Mouse (Mus musculus) hindbrain, embryonic 14.5 days (tissue): ENCODE data around the gene Adamtsl4. TPM values are rescaled to one million over a fixed set of nuclear protein-coding genes. Genes with fewer than 3 reads are reported as not detected.

ENCODE experiments used
- ATAC-seq: fragments of 200-750 bp; cut with Nextera tagmentation; 2 replicates; pipeline ENCODE4 v1.8.0; 2017; ENCODE audit warnings: moderate number of reproducible peaks, mild to moderate bottlenecking, moderate TSS enrichment, moderate library complexity; ENCODE audit not compliant: low FRiP score
- DNase-seq: peaks from one replicate; pipeline ENCODE4 v3.0.0-alpha.2; 2015; ENCODE audit warnings: low spot score
- H3K27ac ChIP-seq: fragments of 300-500 bp; sonication (generic); 2 replicates; pipeline ENCODE4 v1.5.1; 2014; ENCODE audit warnings: mild to moderate bottlenecking, moderate library complexity
- H3K27me3 ChIP-seq: fragments of 300-500 bp; sonication (generic); 2 replicates; pipeline ENCODE4 v1.6.1; 2014; ENCODE audit warnings: mild to moderate bottlenecking, low read length, mixed read lengths; ENCODE audit not compliant: control insufficient read depth, insufficient read depth
- H3K36me3 ChIP-seq: fragments of 300-500 bp; sonication (generic); replicated peaks from 2 replicates; pipeline ENCODE4 v1.6.1; 2014; ENCODE audit not compliant: control insufficient read depth, insufficient read depth
- H3K4me1 ChIP-seq: fragments of 300-500 bp; sonication (generic); replicated peaks from 2 replicates; pipeline ENCODE4 v1.6.1; 2014; ENCODE audit warnings: antibody characterized with exemption, low read length, mixed read lengths; ENCODE audit not compliant: control insufficient read depth, insufficient read depth
- H3K4me2 ChIP-seq: fragments of 300-500 bp; sonication (generic); replicated peaks from 2 replicates; pipeline ENCODE4 v1.6.1; 2014; ENCODE audit warnings: mild to moderate bottlenecking, moderate library complexity
- H3K4me3 ChIP-seq: fragments of 300-500 bp; sonication (generic); replicated peaks from 2 replicates; pipeline ENCODE4 v1.5.1; 2014; ENCODE audit warnings: mild to moderate bottlenecking, low read length
- H3K9ac ChIP-seq: fragments of 300-500 bp; sonication (generic); 2 replicates; pipeline ENCODE4 v1.6.1; 2014
- H3K9me3 ChIP-seq: fragments of 300-500 bp; sonication (generic); 2 replicates; pipeline ENCODE4 v1.6.1; 2016; ENCODE audit warnings: low read length; ENCODE audit not compliant: control insufficient read depth
- WGBS: fragments of 180-500 bp; shearing (Covaris S2); extraction: QIAGEN DNeasy Blood & Tissue Kit; methylation state at CpG from one replicate; pipeline ENCODE4 v1.1.7; 2014; 5-methylcytosine and 5-hydroxymethylcytosine counted together
- polyA plus RNA-seq: library from polyadenylated mRNA; unstranded; fragments of >200 nt; fragmentation: Nextera tagmentation; extraction: Ambion mirVana; gene quantifications from 2 replicates; pipeline ENCODE4 v1.2.1, GENCODE M21; 2014

The Adamtsl4 gene
- polyA plus RNA-seq, 1 experiment from 2014 or later = 0.35 TPM

GRCm38 (mm10) chr3:95684846-95685245 lies 2.9 kb downstream of the Adamtsl4 start:
- Histone ChIP-seq H3K4me2 (no peak overlapping the region), H3K4me3 (no peak overlapping the region), H3K27me3 (no peaks in the 10 kb centered on the region), H3K36me3 (no peaks in the 10 kb centered on the region), H3K27ac (no peak overlapping the region), H3K9me3 (no peaks in the 10 kb centered on the region), H3K4me1 (peaks cover 13% of the 10 kb centered on the region), H3K9ac (no peak overlapping the region)
- 77% methylated on average over 6 of the region's 8 CpGs for whole genome bisulfite sequencing
- ATAC-seq = no peak
- DNase-seq = no peak

GRCm38 (mm10) chr3:95682878-95683277 lies 4.8 kb downstream of the Adamtsl4 start:
- WGBS = 80% methylated on average over 5 of the region's 5 CpGs
- no peak overlapping the region for H3K4me3 ChIP-seq
- peaks cover 11% of the 10 kb centered on the region for H3K4me1 ChIP-seq
- no peaks in the 10 kb centered on the region for H3K9me3 ChIP-seq
- no peak overlapping the region for H3K27ac ChIP-seq
- H3K36me3 ChIP-seq = no peaks in the 10 kb centered on the region
- ATAC-seq (no peak), DNase-seq (no peak)
- H3K4me2 ChIP-seq = no peak overlapping the region
- no peak overlapping the region for H3K9ac ChIP-seq
- no peaks in the 10 kb centered on the region for H3K27me3 ChIP-seq

GRCm38 (mm10) chr3:95681365-95681764 lies 6.4 kb downstream of the Adamtsl4 start:
- Histone ChIP-seq H3K9me3 (no peaks in the 10 kb centered on the region), H3K4me2 (no peak overlapping the region; the same call in 1 of the 2 replicates), H3K9ac (no peak overlapping the region), H3K4me1 (no peaks in the 10 kb centered on the region), H3K4me3 (no peak overlapping the region), H3K27ac (no peak overlapping the region), H3K36me3 (no peaks in the 10 kb centered on the region), H3K27me3 (no peaks in the 10 kb centered on the region)
- DNase-seq (no peak), ATAC-seq (no peak)
- 57% methylated on average over 11 of the region's 11 CpGs for WGBS

GRCm38 (mm10) chr3:95680673-95681072 lies 7.0 kb downstream of the Adamtsl4 start:
- H3K9me3 ChIP-seq = no peaks in the 10 kb centered on the region
- no peak overlapping the region for H3K4me2 ChIP-seq
- H3K9ac ChIP-seq = no peak overlapping the region
- no peak overlapping the region for H3K4me3 ChIP-seq
- WGBS = 84% methylated on average over 6 of the region's 6 CpGs
- no peaks in the 10 kb centered on the region for H3K36me3 ChIP-seq
- H3K27ac ChIP-seq = no peak overlapping the region
- ATAC-seq = no peak
- no peaks in the 10 kb centered on the region for H3K4me1 ChIP-seq
- no peaks in the 10 kb centered on the region for H3K27me3 ChIP-seq
- no peak for DNase-seq

- WGBS = 97% methylated on average over 8 of the region's 8 CpGs
- H3K4me1 ChIP-seq = no peaks in the 10 kb centered on the region
- no peak overlapping the region for H3K27ac ChIP-seq
- H3K4me2 ChIP-seq = no peak overlapping the region
- DNase-seq = no peak
- no peak overlapping the region for H3K4me3 ChIP-seq
- no peaks in the 10 kb centered on the region for H3K9me3 ChIP-seq
- no peaks in the 10 kb centered on the region for H3K27me3 ChIP-seq
- H3K9ac ChIP-seq = no peak overlapping the region
- no peak for ATAC-seq
- H3K36me3 ChIP-seq = no peaks in the 10 kb centered on the region
Measured at GRCm38 (mm10) chr3:95679551-95679950, 8.2 kb downstream of the Adamtsl4 start.

GRCm38 (mm10) chr3:95677420-95678090 lies 10.2 kb downstream of the Adamtsl4 start:
- Histone ChIP-seq H3K9me3 (no peaks in the 10 kb centered on the region), H3K27me3 (no peaks in the 10 kb centered on the region), H3K4me3 (no peak overlapping the region), H3K4me1 (no peaks in the 10 kb centered on the region), H3K4me2 (no peak overlapping the region), H3K36me3 (no peaks in the 10 kb centered on the region; the same call in 1 of the 2 replicates), H3K9ac (no peak overlapping the region), H3K27ac (no peak overlapping the region)
- WGBS = 86% methylated on average over 19 of the region's 19 CpGs
- DNase-seq = no peak
- no peak for ATAC-seq

GRCm38 (mm10) chr3:95676745-95677419 lies 10.8 kb downstream of the Adamtsl4 start:
- Histone ChIP-seq H3K9me3 (no peaks in the 10 kb centered on the region), H3K27me3 (no peaks in the 10 kb centered on the region), H3K27ac (no peak overlapping the region), H3K36me3 (no peaks in the 10 kb centered on the region; the same call in 1 of the 2 replicates), H3K4me2 (no peak overlapping the region), H3K4me1 (no peaks in the 10 kb centered on the region), H3K9ac (no peak overlapping the region), H3K4me3 (no peak overlapping the region)
- peak; percentile 49 for DNase-seq
- 59% methylated on average over 15 of the region's 15 CpGs for WGBS
- ATAC-seq = no peak

- H3K9me3 ChIP-seq = no peaks in the 10 kb centered on the region
- no peaks in the 10 kb centered on the region for H3K27me3 ChIP-seq
- 25% methylated on average over 7 of the region's 8 CpGs for WGBS
- no peak overlapping the region for H3K4me3 ChIP-seq
- H3K36me3 ChIP-seq = no peaks in the 10 kb centered on the region; the same call in 1 of the 2 replicates
- no peaks in the 10 kb centered on the region for H3K4me1 ChIP-seq
- DNase-seq (peak; percentile 71), ATAC-seq (peak; percentile 49)
- no peak overlapping the region for H3K27ac ChIP-seq
- no peak overlapping the region for H3K4me2 ChIP-seq
- no peak overlapping the region for H3K9ac ChIP-seq
Measured at GRCm38 (mm10) chr3:95675301-95676092, 12.2 kb downstream of the Adamtsl4 start.

GRCm38 (mm10) chr3:95674812-95675211 lies 12.9 kb downstream of the Adamtsl4 start:
- WGBS = 22% methylated on average over 6 of the region's 6 CpGs
- DNase-seq = no peak
- H3K4me1 ChIP-seq = no peaks in the 10 kb centered on the region
- H3K36me3 ChIP-seq = no peaks in the 10 kb centered on the region; the same call in 1 of the 2 replicates
- H3K27ac ChIP-seq = 0 out of 2 replicates have a peak overlapping the region, but pooled peaks have one; percentile 20
- no peak overlapping the region for H3K4me2 ChIP-seq
- no peaks in the 10 kb centered on the region for H3K9me3 ChIP-seq
- no peak for ATAC-seq
- H3K9ac ChIP-seq = no peak overlapping the region
- no peaks in the 10 kb centered on the region for H3K27me3 ChIP-seq
- no peak overlapping the region for H3K4me3 ChIP-seq
